Mouse (Mus musculus): Measurements from ENCODE around the gene Slc22a5.

The Slc22a5 gene

GRCm38 (mm10) chr11:53891505-53892451 lies at the start of gene Slc22a5:
Gene Slc22a5, minus strand, starts transcription at chr11:53891660.
- DNase-seq = peak; percentile 100

- peak; percentile 77 for DNase-seq
These were observed 40.5 kb upstream of the Slc22a5 start for GRCm38 (mm10) chr11:53931944-53932318.

- peak; percentile 62 for DNase-seq
These were observed 39.9 kb upstream of the Slc22a5 start for GRCm38 (mm10) chr11:53931091-53931943.

- no peak for DNase-seq
These were observed 38.3 kb upstream of the Slc22a5 start for GRCm38 (mm10) chr11:53929741-53930140.

GRCm38 (mm10) chr11:53928585-53928984 lies 37.1 kb upstream of the Slc22a5 start:
- DNase-seq = no peak

GRCm38 (mm10) chr11:53926303-53926702 lies 34.8 kb upstream of the Slc22a5 start:
- DNase-seq = no peak

GRCm38 (mm10) chr11:53918851-53919250 lies 27.4 kb upstream of the Slc22a5 start:
- DNase-seq = no peak

GRCm38 (mm10) chr11:53911011-53911410 lies 19.6 kb upstream of the Slc22a5 start:
- no peak for DNase-seq

- DNase-seq = no peak
These were observed 17.2 kb upstream of the Slc22a5 start for GRCm38 (mm10) chr11:53908686-53909085.

GRCm38 (mm10) chr11:53904534-53904925 lies 13.1 kb upstream of the Slc22a5 start:
- DNase-seq = no peak

- DNase-seq = peak; percentile 94
These were observed 12.5 kb upstream of the Slc22a5 start for GRCm38 (mm10) chr11:53903781-53904533.

GRCm38 (mm10) chr11:53902741-53903140 lies 11.3 kb upstream of the Slc22a5 start:
- DNase-seq = no peak

- no peak for DNase-seq
These were observed 9.5 kb upstream of the Slc22a5 start for GRCm38 (mm10) chr11:53900991-53901390.

GRCm38 (mm10) chr11:53899981-53900380 lies 8.5 kb upstream of the Slc22a5 start:
- no peak for DNase-seq

GRCm38 (mm10) chr11:53899004-53899403 lies 7.5 kb upstream of the Slc22a5 start:
- peak; percentile 74 for DNase-seq

GRCm38 (mm10) chr11:53896935-53897334 lies 5.5 kb upstream of the Slc22a5 start:
- DNase-seq = no peak

GRCm38 (mm10) chr11:53893451-53893850 lies 2.0 kb upstream of the Slc22a5 start:
- no peak for DNase-seq

GRCm38 (mm10) chr11:53892716-53893416 lies 1.4 kb upstream of the Slc22a5 start:
- peak; percentile 65 for DNase-seq

GRCm38 (mm10) chr11:53890906-53891504 lies 455 bp downstream of the Slc22a5 start:
- no peak for DNase-seq

- no peak for DNase-seq
These were observed 1.2 kb downstream of the Slc22a5 start for GRCm38 (mm10) chr11:53890225-53890624.

- DNase-seq = peak; percentile 75
These were observed 2.3 kb downstream of the Slc22a5 start for GRCm38 (mm10) chr11:53889091-53889645.
